Mouse (Mus musculus) layer of hippocampus, adult 11-12 months (tissue): ENCODE data around the gene Sptbn2.
"Not testable (repeated sequence)": the region's sequence is repeated elsewhere in the genome, so short reads cannot be mapped to it uniquely, and the experiment has no call there.

Experiments
- DNase-seq: peaks from one replicate; pipeline ENCODE4 v3.0.0; 2022; ENCODE audit warnings: low spot score

Sptbn2 gene

DNA sequence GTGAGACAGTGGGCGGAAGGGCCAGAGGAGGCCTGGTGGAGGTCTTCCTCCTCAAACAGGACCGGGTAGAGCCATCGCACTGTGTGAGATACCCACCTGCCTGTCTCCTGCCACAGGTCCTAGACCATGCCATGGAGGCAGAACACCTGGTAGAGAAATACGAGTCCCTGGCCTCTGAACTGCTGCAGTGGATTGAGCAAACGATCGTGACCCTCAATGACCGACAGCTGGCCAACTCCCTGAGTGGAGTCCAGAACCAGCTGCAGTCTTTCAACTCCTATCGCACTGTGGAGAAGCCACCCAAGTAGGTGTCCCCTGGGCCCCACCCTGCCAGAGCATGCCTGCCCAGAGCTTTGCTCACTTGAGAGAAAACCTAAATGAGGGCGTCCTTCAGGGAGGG lies 18.2 kb downstream of the Sptbn2 start:
- no peak for DNase-seq

DNA sequence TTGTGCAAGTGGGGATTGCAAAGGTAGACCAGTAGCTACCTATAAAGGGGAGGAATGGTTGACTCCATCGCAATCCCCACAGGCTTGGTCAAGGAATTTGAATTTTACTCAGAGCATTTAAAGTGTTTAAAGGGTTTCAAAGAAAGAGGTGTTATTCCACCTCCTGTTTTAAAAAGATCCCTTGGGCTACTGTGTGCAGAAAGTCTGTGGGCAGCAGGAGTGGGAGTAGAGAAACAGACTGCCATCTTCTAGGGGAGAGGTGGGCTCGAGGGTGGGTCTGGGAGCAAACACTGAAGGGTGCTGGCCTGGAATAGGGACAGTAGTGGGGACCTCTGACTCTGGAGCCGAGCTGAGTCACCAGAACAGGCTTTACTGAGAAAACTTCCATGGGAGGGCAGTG lies 22.1 kb downstream of the Sptbn2 start:
- DNase-seq = no peak

DNA sequence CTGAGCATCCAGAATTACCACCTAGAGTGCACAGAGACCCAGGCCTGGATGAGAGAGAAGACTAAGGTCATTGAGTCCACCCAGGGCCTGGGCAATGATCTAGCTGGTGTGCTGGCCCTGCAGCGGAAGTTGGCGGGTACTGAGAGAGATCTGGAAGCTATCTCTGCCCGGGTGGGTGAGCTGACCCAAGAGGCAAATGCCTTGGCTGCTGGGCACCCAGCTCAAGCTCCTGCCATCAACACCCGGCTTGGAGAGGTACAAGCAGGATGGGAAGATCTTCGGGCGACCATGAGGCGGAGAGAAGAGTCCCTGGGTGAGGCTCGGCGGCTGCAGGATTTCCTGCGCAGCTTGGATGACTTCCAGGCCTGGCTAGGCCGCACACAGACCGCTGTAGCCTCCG lies 26.9 kb downstream of the Sptbn2 start:
- no peak for DNase-seq

DNA sequence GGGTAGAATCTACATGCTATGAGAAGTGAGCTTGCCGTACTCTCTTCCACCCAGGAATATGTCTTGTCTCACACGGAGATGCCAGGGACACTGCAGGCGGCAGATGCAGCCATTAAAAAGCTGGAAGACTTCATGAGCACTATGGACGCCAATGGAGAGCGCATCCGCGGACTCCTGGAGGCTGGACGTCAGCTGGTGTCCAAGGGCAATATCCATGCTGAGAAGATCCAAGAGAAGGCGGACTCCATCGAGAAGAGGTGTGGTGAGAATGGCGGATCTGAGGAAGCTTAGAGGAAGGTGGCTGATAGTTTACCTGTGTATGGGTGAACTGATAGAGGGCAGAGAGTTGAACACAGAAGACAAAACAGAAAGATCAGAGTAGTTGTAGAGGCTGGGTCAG lies 28.1 kb downstream of the Sptbn2 start:
- DNase-seq = no peak

DNA sequence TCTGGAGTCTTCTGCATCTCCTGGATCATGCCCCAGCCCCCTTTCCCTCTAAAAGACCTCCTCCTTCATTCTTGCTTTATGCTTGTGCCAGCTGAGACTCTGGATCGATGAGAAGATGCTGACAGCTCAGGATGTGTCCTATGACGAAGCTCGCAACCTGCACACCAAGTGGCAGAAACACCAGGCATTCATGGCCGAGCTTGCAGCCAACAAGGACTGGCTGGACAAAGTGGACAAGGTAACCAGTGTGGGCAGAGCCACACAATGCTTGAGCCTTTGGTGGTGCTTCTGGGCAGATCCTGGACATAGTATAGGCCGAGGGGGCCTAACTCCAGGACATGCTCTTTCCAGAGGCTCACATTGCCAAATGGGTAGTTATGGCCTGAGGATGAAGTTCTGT lies 28.8 kb downstream of the Sptbn2 start:
- DNase-seq = no peak

DNA sequence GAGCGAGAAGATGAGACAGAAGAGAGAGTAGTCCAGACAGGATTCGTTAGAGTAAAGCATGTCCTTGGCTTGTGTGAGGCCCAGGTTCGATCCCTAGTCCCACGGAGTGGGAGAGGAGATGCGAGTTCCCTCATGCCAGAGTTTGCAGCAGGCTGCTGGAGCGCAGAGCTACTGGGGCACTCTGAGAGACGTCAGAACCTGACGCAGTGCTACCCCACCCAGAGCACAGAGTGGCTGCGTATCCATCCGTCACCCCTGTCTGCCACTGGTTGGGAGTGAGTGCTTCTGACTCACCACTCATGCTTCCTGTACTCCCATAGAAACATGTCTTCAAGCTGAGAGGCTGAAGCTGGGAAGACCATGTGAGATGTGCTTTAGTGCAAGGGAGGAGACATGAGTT lies 30.5 kb downstream of the Sptbn2 start:
- DNase-seq = no peak

DNA sequence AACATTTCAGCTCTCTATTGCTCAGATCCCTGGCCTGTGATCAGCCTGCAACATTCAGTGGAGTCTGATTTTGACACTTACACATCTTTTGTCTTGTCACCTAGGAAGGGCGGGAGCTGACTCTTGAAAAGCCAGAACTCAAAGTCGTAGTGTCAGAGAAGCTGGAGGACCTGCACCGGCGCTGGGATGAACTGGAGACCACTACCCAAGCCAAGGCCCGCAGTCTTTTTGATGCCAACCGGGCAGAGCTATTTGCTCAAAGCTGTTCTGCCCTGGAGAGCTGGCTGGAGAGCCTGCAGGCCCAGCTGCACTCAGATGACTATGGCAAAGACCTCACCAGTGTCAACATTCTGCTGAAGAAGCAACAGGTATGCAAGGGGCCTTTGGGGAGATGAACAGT lies 31.3 kb downstream of the Sptbn2 start:
- DNase-seq = no peak

DNA sequence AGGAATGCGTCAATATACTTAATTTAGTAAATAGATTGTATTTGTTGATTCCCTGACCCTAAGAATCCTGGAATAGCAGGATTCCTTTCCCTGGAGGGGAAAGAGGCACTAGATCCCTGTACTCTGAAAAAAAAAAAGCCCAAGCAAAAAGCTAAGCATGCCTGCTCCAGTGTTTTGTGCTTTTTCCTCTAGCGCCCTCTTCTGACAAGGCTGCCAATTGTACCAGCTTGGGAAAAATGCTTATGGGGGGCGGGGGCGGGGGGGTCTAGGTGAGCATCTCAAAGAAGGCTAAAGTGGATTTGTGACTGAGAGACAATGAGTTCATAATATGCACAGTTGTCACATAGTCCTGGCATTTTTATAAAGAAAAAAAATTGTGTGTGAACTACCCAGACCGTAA lies 32.6 kb downstream of the Sptbn2 start:
- DNase-seq = no peak

DNA sequence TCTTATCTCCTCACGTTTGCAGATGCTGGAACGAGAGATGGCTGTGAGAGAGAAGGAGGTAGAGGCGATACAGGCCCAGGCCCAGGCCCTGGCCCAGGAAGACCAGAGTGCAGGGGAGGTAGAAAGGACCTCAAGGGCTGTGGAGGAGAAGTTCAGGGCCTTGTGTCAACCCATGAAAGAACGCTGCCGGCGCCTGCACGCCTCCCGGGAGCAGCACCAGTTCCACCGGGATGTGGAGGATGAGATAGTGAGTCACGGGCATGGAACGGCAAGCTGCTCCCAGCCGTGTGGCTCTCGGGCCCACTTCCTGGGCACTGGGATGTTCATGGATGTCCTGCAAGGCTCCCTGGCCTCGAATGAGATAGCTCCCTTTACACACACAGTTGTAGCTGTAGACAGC lies 33.1 kb downstream of the Sptbn2 start:
- DNase-seq = no peak

DNA sequence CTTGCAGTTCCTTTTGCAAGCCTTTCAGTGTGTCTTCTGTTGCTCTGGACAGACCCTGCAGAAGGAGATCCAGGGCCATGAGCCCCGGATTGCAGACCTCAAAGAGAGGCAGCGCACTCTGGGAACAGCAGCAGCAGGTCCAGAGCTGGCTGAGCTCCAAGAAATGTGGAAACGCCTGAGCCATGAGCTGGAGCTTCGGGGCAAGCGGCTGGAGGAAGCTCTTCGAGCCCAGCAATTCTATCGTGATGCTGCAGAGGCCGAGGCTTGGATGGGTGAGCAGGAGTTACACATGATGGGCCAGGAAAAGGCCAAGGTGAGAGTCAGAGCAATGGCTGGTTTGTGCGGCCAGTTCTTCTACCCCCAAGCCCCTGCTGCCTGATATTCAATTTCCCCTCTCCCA lies 34.1 kb downstream of the Sptbn2 start:
- DNase-seq = no peak

DNA sequence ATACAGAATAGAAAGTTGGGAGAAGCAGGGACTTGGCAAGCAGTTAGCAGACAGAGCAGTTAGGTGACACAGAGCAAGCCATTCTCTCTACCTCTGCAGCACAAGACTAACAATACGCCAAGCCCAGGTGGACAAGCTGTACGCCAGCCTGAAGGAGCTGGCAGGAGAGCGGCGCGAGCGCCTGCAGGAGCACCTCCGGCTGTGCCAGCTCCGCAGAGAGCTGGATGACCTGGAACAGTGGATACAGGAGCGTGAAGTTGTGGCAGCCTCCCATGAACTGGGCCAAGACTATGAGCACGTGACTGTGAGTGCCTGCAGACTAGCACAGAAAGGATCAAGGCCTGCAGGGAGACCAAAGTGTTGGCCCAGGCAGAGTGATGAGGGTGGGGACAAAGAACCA lies 34.7 kb downstream of the Sptbn2 start:
- no peak for DNase-seq

DNA sequence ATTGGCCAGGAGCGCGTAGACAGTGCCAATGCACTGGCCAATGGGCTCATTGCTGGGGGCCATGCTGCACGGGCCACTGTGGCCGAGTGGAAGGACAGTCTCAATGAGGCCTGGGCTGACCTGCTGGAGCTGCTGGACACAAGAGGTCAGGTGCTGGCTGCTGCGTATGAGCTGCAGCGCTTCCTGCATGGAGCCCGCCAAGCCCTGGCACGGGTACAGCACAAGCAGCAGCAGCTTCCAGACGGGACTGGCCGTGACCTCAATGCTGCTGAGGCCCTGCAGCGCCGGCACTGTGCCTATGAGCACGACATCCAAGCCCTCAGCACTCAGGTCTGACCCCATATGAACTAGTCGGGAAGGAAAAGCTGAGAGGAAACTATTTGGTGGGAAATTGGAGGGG lies 35.6 kb downstream of the Sptbn2 start:
- no peak for DNase-seq

DNA sequence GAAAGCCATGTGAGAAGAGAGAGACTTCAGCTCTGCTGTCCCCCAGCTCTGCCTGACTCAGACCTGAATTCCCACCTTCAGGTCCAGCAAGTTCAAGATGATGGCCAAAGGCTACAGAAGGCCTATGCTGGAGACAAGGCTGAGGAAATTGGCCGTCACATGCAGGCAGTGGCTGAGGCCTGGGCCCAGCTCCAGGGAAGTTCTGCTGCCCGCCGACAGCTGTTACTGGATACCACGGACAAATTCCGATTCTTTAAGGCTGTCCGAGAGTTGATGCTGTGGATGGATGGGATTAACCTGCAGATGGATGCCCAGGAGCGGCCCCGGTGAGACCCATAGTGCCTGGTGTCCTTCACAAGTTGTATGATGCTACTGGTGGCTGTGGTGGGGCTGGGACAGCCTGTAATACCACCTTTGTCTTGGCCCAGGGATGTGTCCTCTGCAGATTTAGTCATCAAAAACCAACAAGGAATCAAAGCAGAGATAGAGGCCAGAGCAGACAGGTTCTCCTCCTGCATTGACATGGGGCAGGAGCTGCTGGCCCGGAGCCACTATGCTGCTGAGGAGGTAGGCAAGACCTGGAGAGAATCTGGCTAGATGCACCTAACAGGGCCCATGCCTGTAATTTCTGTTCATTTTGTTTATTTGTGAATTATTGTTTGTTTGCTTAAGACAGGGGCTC lies 36.8 kb downstream of the Sptbn2 start:
- no peak for DNase-seq

DNA sequence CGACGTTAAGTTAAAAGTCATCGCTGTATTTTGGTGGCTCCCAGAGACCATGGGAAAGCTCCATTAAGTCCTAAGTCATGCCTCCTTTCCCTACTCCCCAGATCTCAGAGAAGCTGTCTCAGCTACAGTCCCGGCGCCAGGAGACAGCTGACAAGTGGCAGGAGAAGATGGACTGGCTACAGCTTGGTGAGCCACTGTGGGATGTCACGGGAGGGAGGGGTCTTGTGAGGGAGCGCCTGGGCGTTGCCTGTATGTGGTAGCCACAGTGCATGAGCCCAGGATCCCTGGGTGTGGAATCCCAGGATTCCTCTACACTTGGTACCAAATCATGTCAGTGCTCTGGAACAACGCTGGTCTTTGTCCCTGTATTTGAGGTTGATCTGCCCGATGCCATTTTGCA lies 37.5 kb downstream of the Sptbn2 start:
- DNase-seq = no peak

DNA sequence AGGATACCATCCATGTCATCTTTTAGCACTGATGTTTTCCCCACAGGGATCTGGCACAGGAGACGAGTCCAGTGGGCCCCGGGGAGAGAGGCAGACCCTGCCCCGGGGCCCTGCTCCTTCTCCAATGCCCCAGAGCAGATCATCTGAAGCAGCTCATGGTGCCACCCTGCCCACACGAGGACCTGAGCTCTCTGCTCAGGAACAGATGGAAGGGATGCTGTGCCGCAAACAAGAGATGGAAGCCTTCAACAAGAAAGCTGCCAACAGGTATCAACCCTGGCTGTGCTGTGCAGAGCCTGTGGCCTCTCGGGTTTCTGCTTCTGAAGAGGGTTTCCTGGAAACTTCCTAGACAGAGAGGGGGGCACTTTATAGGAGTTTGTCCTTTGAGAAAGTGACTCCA lies 39.0 kb downstream of the Sptbn2 start:
- DNase-seq = no peak

DNA sequence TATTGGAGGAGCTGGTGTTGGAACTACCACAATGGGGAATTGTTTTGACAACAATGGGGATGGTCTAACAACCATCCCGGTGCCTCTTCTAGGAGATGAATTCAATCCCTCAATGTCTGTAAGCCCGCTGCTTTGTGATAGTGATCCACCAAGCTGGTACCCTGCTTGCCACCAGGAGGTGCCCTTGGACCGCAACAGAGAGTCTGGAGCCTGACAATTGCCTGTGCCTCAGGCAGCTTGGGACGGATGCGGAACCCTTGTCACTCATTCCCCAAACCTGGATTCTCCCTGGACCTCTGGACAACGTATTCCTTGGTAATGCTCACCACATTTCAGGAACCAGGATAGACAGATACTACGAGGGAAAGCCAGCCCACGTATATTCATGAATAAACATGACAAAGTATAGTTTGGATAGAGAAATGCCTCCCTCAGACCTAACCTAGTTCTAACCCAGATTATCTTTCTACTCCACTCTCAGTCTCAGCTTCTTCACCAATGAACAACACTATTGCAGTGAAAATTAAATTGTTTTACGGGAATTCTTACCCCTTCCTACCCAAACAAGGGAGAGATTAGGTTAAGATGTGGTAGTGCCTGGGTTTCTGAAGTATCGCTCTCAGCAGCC lies 44.7 kb downstream of the Sptbn2 start:
- peak; percentile 92 for DNase-seq

DNA sequence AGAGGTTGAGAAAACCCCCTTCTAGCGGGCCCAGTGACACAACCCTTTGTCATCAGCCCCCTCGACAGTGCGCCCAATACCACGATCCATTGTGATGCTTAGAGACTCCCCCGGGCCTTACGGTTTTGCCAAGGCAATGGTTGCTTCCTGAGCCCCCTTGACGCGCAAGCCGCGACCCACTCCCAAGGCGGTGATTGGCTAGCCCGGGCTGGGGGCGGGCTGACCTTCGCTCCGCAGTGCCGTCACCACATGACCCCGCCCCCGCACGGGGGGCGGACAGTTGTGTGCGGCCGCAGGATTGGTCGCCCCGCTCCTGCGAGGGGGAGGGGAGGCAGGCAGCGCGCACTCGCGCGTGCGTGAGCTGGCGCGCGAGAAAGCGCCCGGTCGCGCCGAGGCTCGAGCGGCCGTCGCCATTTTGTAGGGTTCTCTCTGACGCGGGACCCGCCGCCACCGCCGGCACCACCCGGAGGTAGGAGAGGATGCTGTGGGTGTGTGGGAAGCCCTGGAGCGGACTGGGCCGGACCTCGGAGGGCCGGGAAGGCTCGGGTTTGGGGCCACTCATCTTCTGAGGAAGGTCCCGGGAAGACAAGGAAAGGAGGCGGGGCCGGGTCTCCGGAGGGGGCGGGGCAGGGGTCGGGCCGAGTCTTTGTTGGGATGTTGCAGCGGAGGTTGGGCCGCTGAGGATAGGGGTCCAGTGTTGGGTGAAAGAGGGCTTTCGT lies 45.4 kb downstream of the Sptbn2 start, which contains the start of gene Rbm4b:
Gene Rbm4b (plus strand): TSS at position 305 of the 719 bp plus-strand sequence.
- peak; percentile 98 for DNase-seq

DNA sequence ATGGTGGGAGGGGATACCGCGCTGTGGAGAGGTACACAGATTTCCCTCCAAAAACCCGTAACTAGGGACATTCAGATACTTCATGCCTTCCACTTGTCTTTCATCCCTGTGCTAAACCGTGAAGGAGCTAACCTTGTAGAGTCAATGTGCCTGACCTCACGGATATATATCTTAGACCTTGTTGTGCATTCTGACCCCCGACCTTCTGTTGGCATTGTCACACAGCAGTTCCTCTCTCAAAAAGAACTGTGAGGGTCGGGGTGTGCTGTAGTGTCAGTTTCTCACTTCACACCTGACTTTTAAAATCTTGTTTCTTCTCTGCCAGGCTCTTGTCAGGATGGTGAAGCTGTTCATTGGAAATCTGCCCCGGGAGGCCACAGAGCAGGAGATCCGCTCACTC lies 46.0 kb downstream of the Sptbn2 start:
- no peak for DNase-seq

DNA sequence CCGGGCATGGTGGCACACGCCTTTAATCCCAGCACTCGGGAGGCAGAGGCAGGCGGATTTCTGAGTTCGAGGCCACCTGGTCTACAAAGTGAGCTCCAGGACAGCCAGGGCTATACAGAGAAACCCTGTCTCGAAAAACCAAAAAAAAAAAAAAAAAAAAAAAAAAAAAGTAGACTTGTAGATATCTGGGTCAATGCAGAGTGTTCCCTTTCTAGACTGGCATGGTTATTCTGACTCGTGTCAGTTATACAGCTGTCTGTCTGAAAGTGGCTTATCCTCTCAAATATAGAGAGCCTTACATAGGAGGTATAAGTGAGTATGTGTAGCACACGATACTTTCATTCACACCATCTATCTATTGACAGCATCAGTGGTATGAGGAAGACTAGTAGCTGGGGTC lies 49.6 kb downstream of the Sptbn2 start:
- not testable (repeated sequence) for DNase-seq

DNA sequence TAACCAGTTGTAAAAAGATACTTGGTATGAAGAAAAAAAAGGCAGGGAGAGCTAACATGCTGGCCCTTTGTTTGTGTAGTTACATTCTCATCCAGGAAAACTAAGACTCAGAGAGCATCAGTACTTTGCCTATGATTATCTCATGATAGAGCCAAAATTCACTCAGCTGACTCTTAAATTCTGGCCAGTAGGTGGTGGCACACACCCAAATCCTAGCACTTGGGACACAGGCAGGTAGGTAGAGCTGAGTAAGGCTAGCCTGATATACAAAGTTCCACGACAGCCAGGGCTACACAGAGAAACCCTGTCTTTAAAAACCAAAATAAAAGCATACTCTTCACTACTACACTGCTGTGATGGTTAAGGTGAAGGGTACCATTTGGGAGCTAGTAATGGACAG lies 51.9 kb downstream of the Sptbn2 start:
- no peak for DNase-seq

DNA sequence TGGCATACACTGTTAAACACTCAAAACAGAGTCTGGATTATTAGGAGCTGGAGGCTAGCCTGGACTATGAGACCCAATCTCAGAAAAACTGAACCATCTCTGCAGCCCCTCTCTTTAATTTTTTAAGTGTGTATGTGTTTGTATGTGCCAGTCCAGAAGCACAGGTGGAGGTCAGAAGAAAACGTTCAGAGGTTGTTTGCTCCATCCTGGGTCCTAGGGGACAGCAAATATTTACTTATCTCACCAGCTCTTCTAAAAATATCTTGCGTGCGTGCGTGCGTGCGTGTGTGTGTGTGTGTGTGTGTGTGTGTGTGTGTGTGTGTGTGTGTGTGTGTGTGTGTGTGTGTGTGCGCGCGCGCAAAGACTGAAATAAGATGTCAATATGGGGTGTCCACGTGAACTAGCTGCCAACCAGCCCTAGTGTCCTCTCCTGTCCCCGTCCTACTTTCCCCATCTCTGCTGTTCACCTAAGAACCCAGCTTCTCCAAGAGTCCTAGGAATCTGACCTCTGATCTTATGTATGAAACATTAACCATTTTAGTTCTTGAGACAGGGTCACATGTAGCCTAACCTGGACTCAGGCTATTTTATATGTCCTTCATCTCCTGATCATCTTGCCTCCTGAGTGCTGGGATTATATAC lies 56.7 kb downstream of the Sptbn2 start:
- DNase-seq = no peak

DNA sequence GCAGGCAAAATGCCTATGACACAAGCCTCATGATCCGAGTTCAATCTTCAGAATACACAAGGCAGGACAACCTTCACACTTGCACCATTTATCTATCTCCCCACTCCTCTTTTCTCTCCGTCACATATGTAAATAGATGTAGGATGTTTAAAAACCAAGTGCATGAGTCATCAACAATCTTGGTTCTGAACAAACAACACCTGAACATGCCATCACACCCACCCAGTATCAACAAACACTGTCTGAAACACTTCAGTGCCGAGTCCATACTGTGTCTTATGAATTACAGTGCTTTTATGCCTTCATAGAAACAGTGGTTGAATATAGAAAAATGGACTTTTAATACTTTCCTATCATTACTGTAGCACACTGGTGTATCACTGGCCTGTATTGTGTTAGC lies 61.8 kb downstream of the Sptbn2 start:
- no peak for DNase-seq

DNA sequence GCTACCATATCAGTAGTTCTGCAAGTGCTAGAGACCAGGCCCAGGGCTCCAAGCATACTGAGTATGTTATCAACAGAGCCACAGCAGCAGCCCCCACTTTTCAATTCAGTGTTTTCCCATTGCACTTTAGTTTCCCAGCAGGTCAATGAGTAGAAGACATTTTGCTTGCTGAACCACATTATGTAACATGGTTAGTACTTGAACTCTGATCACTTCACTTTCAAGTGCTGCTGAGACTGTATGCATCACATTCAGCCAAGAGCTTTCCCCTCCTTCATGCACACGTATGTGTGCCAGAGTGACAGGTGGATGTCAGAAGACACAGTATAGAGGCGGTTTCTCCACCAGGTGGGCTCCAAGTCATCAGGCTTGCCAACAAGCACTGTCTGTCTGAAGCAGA lies 71.9 kb downstream of the Sptbn2 start:
- DNase-seq = no peak
